In genomic region chr12:52604256-52604991, GRCm38 (mm10) we compare ENCODE assay signal across 8 mouse cellular contexts.
DNase-seq lines count a peak whose midpoint lies in the region; ATAC-seq and TF ChIP-seq lines count a peak whose summit lies in the region.

No protein-coding gene starts in this region.

- intact Hi-C loops in heart, postnatal 14 days (cut with DNase I): loop anchor here (5.0 kb wide), 1 partner anchor 293 kb away; no protein-coding TSS in a partner anchor

- no peak for TF ChIP-seq EP300 in ES-Bruce4 (IDR thresholded peaks at IDR 0.05; ENCODE audit: insufficient read depth, low read depth, low read length)

- peaks cover 2% of the 10 kb centered on the region for H3K4me1 ChIP-seq in ES-Bruce4 (ENCODE audit: control insufficient read depth, insufficient read depth, low read length)
- peaks cover 8% of the 10 kb centered on the region for H3K4me1 ChIP-seq in forebrain, embryonic 14.5 days (ENCODE audit: control insufficient read depth, insufficient read depth, low read length)
- H3K4me1 ChIP-seq in neural tube, embryonic 15.5 days: peaks cover 14% of the 10 kb centered on the region

- peak overlapping the region; percentile 98 for H3K4me3 ChIP-seq in ES-Bruce4 (ENCODE audit: low read depth, low read length)
- H3K4me3 ChIP-seq in forebrain, embryonic 14.5 days (ENCODE audit: low read depth, low read length): peak overlapping the region; percentile 73
- peak overlapping the region; percentile 81 for H3K4me3 ChIP-seq in neural tube, embryonic 15.5 days (replicated peaks)

- H3K9ac ChIP-seq in ES-Bruce4 (ENCODE audit: low read depth, poor library complexity, severe bottlenecking): peak overlapping the region; percentile 95
- H3K9ac ChIP-seq in forebrain, embryonic 14.5 days (ENCODE audit: low read length): peak overlapping the region; percentile 90
- H3K9ac ChIP-seq in neural tube, embryonic 15.5 days (replicated peaks): peak overlapping the region; percentile 77

- no peak for TF ChIP-seq POLR2A in ES-Bruce4 (IDR thresholded peaks at IDR 0.05; ENCODE audit: insufficient read depth, low read length)

- peak; percentile 96 for DNase-seq in forebrain, embryonic 14.5 days (ENCODE audit: low spot score)
- DNase-seq in heart, postnatal 14 days: peak; percentile 92 to 96
- DNase-seq in layer of hippocampus, adult 11-12 months (ENCODE audit: low spot score): peak; percentile 95
- DNase-seq in lung, adult 18-20 months: peak; percentile 93 to 95
- peak; percentile 94 for DNase-seq in testis, postnatal 14 days (ENCODE audit: low spot score)

- H3K36me3 ChIP-seq in ES-Bruce4 (ENCODE audit: control insufficient read depth, insufficient read depth, low read length, poor library complexity, severe bottlenecking): no peaks in the 10 kb centered on the region
- no peaks in the 10 kb centered on the region for H3K36me3 ChIP-seq in forebrain, embryonic 14.5 days (ENCODE audit: control insufficient read depth, insufficient read depth, low read length)
- H3K36me3 ChIP-seq in neural tube, embryonic 15.5 days: no peaks in the 10 kb centered on the region

- H3K27me3 ChIP-seq in ES-Bruce4 (ENCODE audit: control insufficient read depth, insufficient read depth, low read length, poor library complexity, severe bottlenecking): no peaks in the 10 kb centered on the region
- no peaks in the 10 kb centered on the region for H3K27me3 ChIP-seq in forebrain, embryonic 14.5 days (replicated peaks; ENCODE audit: control insufficient read depth, insufficient read depth, low read length)
- H3K27me3 ChIP-seq in neural tube, embryonic 15.5 days (replicated peaks): no peaks in the 10 kb centered on the region

- under 1% methylated on average over 33 of the region's 33 CpGs for WGBS in forebrain, embryonic 14.5 days
- WGBS in neural tube, embryonic 15.5 days: under 1% methylated on average over 33 of the region's 33 CpGs

- peaks cover 1% of the 10 kb centered on the region; the same call in 1 of the 2 replicates for H3K9me3 ChIP-seq in ES-Bruce4 (replicated peaks; ENCODE audit: control insufficient read depth, insufficient read depth, low read length, poor library complexity, severe bottlenecking)
- no peaks in the 10 kb centered on the region for H3K9me3 ChIP-seq in forebrain, embryonic 14.5 days (replicated peaks; ENCODE audit: control insufficient read depth, low read length)
- H3K9me3 ChIP-seq in neural tube, embryonic 15.5 days (replicated peaks): no peaks in the 10 kb centered on the region

- H3K4me2 ChIP-seq in forebrain, embryonic 14.5 days (ENCODE audit: low read length): peak overlapping the region; percentile 65
- peak overlapping the region; percentile 63 for H3K4me2 ChIP-seq in neural tube, embryonic 15.5 days

- no peak overlapping the region for H3K27ac ChIP-seq in ES-Bruce4 (ENCODE audit: insufficient read depth, low read length)
- H3K27ac ChIP-seq in forebrain, embryonic 14.5 days (ENCODE audit: low read depth, low read length): peak overlapping the region; percentile 90
- peak overlapping the region; percentile 96 for H3K27ac ChIP-seq in neural tube, embryonic 15.5 days (replicated peaks)

- no peak for TF ChIP-seq CTCF in ES-Bruce4 (IDR thresholded peaks at IDR 0.05; ENCODE audit: low read depth, low read length)

- peak; percentile 86 for ATAC-seq in cerebellum, adult (ENCODE audit: insufficient number of reproducible peaks, low FRiP score, low TSS enrichment)
- ATAC-seq in forebrain, embryonic 14.5 days: peak; percentile 89
- peak; percentile 88 for ATAC-seq in neural tube, embryonic 15.5 days (ENCODE audit: low FRiP score)
